Mouse (Mus musculus): ENCODE data around the gene Sipa1l1. TPM values are rescaled to one million over a fixed set of nuclear protein-coding genes. Genes with fewer than 3 reads are reported as not detected.

Sipa1l1 gene
- total and polyA plus RNA-seq, 3 experiments = 13.6 to 36.7 (median 23.6) TPM

GRCm38 (mm10) chr12:82339221-82339861 is 170.2 kb downstream of the Sipa1l1 start:
- H3K27me3 ChIP-seq (replicated peaks) = no peaks in the 10 kb centered on the region
- no peak for DNase-seq (ENCODE audit: extremely low read depth)
- peaks cover 3 to 48% of the 10 kb centered on the region in 2 experiments for H3K36me3 ChIP-seq (replicated peaks in 1 of 2; ENCODE audit: control insufficient read depth in 1 of 2, insufficient read depth in 1 of 2, low read length in 1 of 2)
- no peak overlapping the region for H3K9ac ChIP-seq (ENCODE audit: insufficient read depth, low read depth)
- no peak overlapping the region for H3K4me2 ChIP-seq (ENCODE audit: insufficient read depth, low read depth, poor library complexity, severe bottlenecking)
- TF ChIP-seq TBP (conservative IDR thresholded peaks at IDR 0.05; ENCODE audit: low read depth, low read length) (no peak), GABPA (IDR thresholded peaks at IDR 0.05; ENCODE audit: insufficient replicate concordance, low read depth, low read length) (no peak), JUN (IDR thresholded peaks at IDR 0.05; ENCODE audit: insufficient read depth, low read depth, low read length) (no peak)
- H3K4me3 ChIP-seq (replicated peaks in 1 of 3; ENCODE audit: low read depth in 2 of 3, low read length in 2 of 3, poor library complexity in 1 of 3) = no peak overlapping the region
- dilution Hi-C loops (cut with MboI; ENCODE audit: extremely low pct_ligation_motif_present, extremely low pct_unique_long_range_greater_than_20kb, low sequenced_read_pairs) = no loop called here
- H3K27ac ChIP-seq (ENCODE audit: insufficient read depth, low read depth) = no peak overlapping the region
- no peaks in the 10 kb centered on the region for H3K4me1 ChIP-seq (ENCODE audit: control insufficient read depth in 1 of 2, insufficient read depth in 2 of 2)
- no peaks in the 10 kb centered on the region for H3K79me2 ChIP-seq (replicated peaks; ENCODE audit: control insufficient read depth, extremely low read depth, insufficient read depth, poor library complexity, severe bottlenecking)
- H3K9me3 ChIP-seq (replicated peaks; ENCODE audit: low read length) = no peaks in the 10 kb centered on the region
- in situ Hi-C loops (cut with MboI; ENCODE audit: low pct_ligation_motif_present, low pct_unique_long_range_greater_than_20kb, low sequenced_read_pairs) = no loop called here

DNA sequence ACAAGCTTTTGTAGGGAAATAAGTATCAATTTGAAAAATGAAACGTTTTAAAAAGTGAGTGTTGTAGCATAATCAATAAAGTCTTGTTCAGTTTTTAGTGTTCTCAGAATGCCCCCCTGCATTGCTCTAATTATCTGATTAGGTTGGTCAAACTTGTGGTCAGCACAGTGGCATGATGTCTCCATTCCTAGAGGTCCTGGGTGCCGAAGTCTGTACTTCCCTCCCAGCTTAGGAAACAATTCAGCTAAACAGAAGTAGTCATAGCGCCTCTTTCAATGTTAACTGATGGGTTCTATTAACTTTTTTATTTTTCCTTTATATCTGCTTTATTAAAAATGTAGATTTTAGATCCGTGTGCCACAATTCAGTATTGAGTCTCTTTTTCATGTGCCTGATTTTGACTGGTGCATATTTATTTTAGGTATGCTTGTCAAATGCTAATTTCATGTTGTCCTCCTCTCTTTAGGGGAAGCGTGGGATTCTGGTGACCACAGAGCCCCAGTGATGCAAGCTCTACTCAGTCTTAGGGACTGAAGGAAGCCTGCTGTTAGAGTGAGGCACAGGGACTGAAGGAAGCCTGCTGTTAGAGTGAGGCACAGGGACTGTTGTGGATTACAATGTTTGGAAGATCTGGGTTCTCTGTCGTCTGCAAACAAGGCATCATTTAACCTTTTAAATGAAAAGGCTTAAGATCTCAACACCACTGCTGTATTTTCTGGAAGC is 171.2 kb downstream of the Sipa1l1 start:
- in situ Hi-C loops (cut with MboI; ENCODE audit: low pct_ligation_motif_present, low pct_unique_long_range_greater_than_20kb, low sequenced_read_pairs) (no loop called here), dilution Hi-C loops (cut with MboI; ENCODE audit: extremely low pct_ligation_motif_present, extremely low pct_unique_long_range_greater_than_20kb, low sequenced_read_pairs) (no loop called here)
- no peak for TF ChIP-seq BHLHE40 (IDR thresholded peaks at IDR 0.05; ENCODE audit: low read depth, low read length)
- no peak for TF ChIP-seq USF1 (IDR thresholded peaks at IDR 0.05; ENCODE audit: low read depth, low read length)
- no peak for TF ChIP-seq MEF2A (IDR thresholded peaks at IDR 0.05; ENCODE audit: borderline replicate concordance, low read depth, low read length)
- no peak for TF ChIP-seq ZMIZ1 (IDR thresholded peaks at IDR 0.05; ENCODE audit: low read depth, low read length)
- no peak for TF ChIP-seq MAFK (IDR thresholded peaks at IDR 0.05; ENCODE audit: insufficient replicate concordance, low read length)
- TF ChIP-seq IRF4 (IDR thresholded peaks at IDR 0.05; ENCODE audit: low read depth, low read length) = no peak
- no peak for TF ChIP-seq EP300 (IDR thresholded peaks at IDR 0.05; ENCODE audit: low read length)
- no peak for TF ChIP-seq ZKSCAN1 (IDR thresholded peaks at IDR 0.05; ENCODE audit: borderline replicate concordance, low read depth, low read length)
- Histone ChIP-seq H3K4me2 (ENCODE audit: insufficient read depth, low read depth, poor library complexity, severe bottlenecking) (no peak overlapping the region), H3K9ac (ENCODE audit: insufficient read depth, low read depth) (no peak overlapping the region), H3K27ac (ENCODE audit: insufficient read depth, low read depth) (no peak overlapping the region), H3K79me2 (replicated peaks; ENCODE audit: control insufficient read depth, extremely low read depth, insufficient read depth, poor library complexity, severe bottlenecking) (no peaks in the 10 kb centered on the region), H3K36me3 (replicated peaks in 1 of 2; ENCODE audit: control insufficient read depth in 1 of 2, insufficient read depth in 1 of 2, low read length in 1 of 2) (peaks cover 3 to 49% of the 10 kb centered on the region in 2 experiments), H3K4me1 (ENCODE audit: control insufficient read depth in 1 of 2, insufficient read depth in 2 of 2) (no peaks in the 10 kb centered on the region), H3K9me3 (replicated peaks; ENCODE audit: low read length) (no peaks in the 10 kb centered on the region), H3K4me3 (replicated peaks in 1 of 3; ENCODE audit: low read depth in 2 of 3, low read length in 2 of 3, poor library complexity in 1 of 3) (no peak overlapping the region), H3K27me3 (replicated peaks) (no peaks in the 10 kb centered on the region)
- DNase-seq (ENCODE audit: extremely low read depth) = no peak

DNA sequence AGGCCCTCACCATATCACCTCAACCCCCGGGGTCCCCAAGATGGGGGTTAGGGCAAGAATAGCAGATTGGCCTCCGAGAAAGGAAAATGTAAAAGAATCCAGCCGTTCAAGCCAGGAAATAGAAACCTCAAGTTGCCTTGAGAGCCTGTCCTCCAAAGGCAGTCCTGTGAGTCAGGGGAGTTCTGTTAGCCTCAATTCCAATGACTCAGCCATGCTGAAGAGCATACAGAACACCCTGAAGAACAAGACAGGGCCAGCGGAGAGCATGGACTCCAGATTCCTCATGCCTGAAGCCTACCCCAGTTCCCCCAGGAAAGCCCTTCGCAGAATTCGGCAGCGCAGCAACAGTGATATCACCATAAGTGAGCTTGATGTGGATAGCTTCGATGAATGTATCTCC is 172.1 kb downstream of the Sipa1l1 start:
- Histone ChIP-seq H3K36me3 (replicated peaks in 1 of 2; ENCODE audit: control insufficient read depth in 1 of 2, insufficient read depth in 1 of 2, low read length in 1 of 2) (peaks cover 3 to 50% of the 10 kb centered on the region in 2 experiments), H3K4me2 (ENCODE audit: insufficient read depth, low read depth, poor library complexity, severe bottlenecking) (no peak overlapping the region), H3K4me3 (replicated peaks in 1 of 3; ENCODE audit: low read depth in 2 of 3, low read length in 2 of 3, poor library complexity in 1 of 3) (no peak overlapping the region), H3K27me3 (replicated peaks) (no peaks in the 10 kb centered on the region), H3K79me2 (replicated peaks; ENCODE audit: control insufficient read depth, extremely low read depth, insufficient read depth, poor library complexity, severe bottlenecking) (no peaks in the 10 kb centered on the region), H3K27ac (ENCODE audit: insufficient read depth, low read depth) (no peak overlapping the region), H3K4me1 (ENCODE audit: control insufficient read depth in 1 of 2, insufficient read depth in 2 of 2) (no peaks in the 10 kb centered on the region), H3K9ac (ENCODE audit: insufficient read depth, low read depth) (no peak overlapping the region), H3K9me3 (replicated peaks; ENCODE audit: low read length) (no peaks in the 10 kb centered on the region)
- no peak for TF ChIP-seq UBTF (IDR thresholded peaks at IDR 0.05; ENCODE audit: low read depth, low read length)
- no peak for TF ChIP-seq CHD1 (IDR thresholded peaks at IDR 0.05; ENCODE audit: low read depth, low read length)
- no peak for TF ChIP-seq USF1 (IDR thresholded peaks at IDR 0.05; ENCODE audit: low read depth, low read length)
- no peak for TF ChIP-seq NRF1 (IDR thresholded peaks at IDR 0.05; ENCODE audit: low read depth, low read length)
- TF ChIP-seq MXI1 (IDR thresholded peaks at IDR 0.05; ENCODE audit: low read depth, low read length) = no peak
- no peak for TF ChIP-seq SIN3A (IDR thresholded peaks at IDR 0.05; ENCODE audit: low read length)
- no peak for TF ChIP-seq KAT2A (IDR thresholded peaks at IDR 0.05; ENCODE audit: insufficient replicate concordance, low read length)
- TF ChIP-seq JUND (conservative IDR thresholded peaks at IDR 0.05; ENCODE audit: low read depth, low read length) = no peak
- no peak for TF ChIP-seq JUN (IDR thresholded peaks at IDR 0.05; ENCODE audit: insufficient read depth, low read depth, low read length)
- TF ChIP-seq ZMIZ1 (IDR thresholded peaks at IDR 0.05; ENCODE audit: low read depth, low read length) = no peak
- no peak for TF ChIP-seq POLR2AphosphoS2 (IDR thresholded peaks at IDR 0.05; ENCODE audit: low read depth, low read length)
- TF ChIP-seq HCFC1 (IDR thresholded peaks at IDR 0.05; ENCODE audit: low read depth, low read length) = no peak
- no peak for TF ChIP-seq TBP (conservative IDR thresholded peaks at IDR 0.05; ENCODE audit: low read depth, low read length)
- in situ Hi-C loops (cut with MboI; ENCODE audit: low pct_ligation_motif_present, low pct_unique_long_range_greater_than_20kb, low sequenced_read_pairs) = no loop called here
- no peak for DNase-seq (ENCODE audit: extremely low read depth)
- dilution Hi-C loops (cut with MboI; ENCODE audit: extremely low pct_ligation_motif_present, extremely low pct_unique_long_range_greater_than_20kb, low sequenced_read_pairs) = no loop called here
